Mouse (Mus musculus) bone marrow macrophage, adult 2 months (primary cell): ENCODE data around the gene Slc4a3.

ENCODE experiments used
- CTCF ChIP-seq: IDR thresholded peaks from 2 replicates; pipeline ENCODE4 v1.5.1; 2012; ENCODE audit warnings: low read depth, mild to moderate bottlenecking, low read length, moderate library complexity
- POLR2A ChIP-seq: IDR thresholded peaks from 2 replicates; pipeline ENCODE4 v1.6.1; 2012; ENCODE audit warnings: mild to moderate bottlenecking, low read depth, low read length, borderline replicate concordance

DNA sequence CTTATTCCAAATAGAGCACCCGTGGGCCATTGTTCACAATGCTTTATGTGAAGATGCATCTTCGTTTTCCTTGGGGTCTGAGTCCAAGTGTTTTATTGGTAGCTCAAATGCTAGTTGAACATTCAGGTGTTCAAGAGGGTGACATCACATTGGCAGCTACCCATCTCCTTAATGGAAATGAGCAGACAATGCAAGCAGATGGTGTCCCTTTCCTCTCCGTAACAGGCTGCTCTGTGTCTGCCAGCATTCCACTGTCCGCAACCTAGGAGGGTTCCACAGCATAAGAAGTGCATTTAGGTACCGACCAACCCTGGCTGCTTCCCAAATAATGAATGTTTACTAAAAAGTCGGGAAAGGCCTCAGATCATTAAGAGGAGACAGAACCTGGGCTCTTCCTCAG lies 26.7 kb downstream of the Slc4a3 start:
- TF ChIP-seq CTCF = no peak
- no peak for TF ChIP-seq POLR2A
